Mouse (Mus musculus): Measurements from ENCODE around the gene Vmn1r168.
"Not testable (repeated sequence)": the region's sequence is repeated elsewhere in the genome, so short reads cannot be mapped to it uniquely, and the experiment has no call there.

The Vmn1r168 gene

GRCm38 (mm10) chr7:23539432-23539831, at the start of gene Vmn1r168:
TSS of gene Vmn1r168 (plus strand) at chr7:23539732.
- CTCF ChIA-PET, POLR2A ChIA-PET: not testable (repeated sequence)

DNA sequence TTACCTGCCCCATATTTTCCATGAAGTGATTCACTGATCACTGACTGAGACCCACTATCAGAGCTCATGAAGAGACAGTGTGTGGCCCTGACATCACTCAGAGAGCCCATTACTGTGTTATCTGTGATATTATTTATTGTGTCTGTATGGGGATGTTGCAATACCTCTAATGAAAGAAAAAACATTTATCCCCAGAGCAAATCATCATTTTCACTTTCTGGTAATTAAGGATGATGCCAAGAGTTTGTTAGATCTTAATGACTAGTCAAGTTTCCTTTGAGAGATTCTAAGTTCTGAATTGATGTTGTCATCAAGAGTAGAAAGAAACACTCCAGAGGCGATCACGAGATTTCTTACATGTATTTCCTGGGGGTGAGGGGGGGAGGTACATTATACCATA, 32.4 kb upstream of the Vmn1r168 start, which contains the start of gene Vmn1r167:
Vmn1r167 (minus strand) TSS at position 101 of the 400 bp plus-strand sequence.
- POLR2A ChIA-PET: not testable (repeated sequence)

GRCm38 (mm10) chr7:23575226-23575625, 35.7 kb downstream of the Vmn1r168 start, which contains the start of gene Vmn1r169:
TSS of gene Vmn1r169 (plus strand) at chr7:23575526.
- CTCF ChIA-PET, POLR2A ChIA-PET: not testable (repeated sequence)

More for the DNA sequence above, 32.4 kb upstream of the Vmn1r168 start, which contains the start of gene Vmn1r167:
- CTCF ChIA-PET: not testable (repeated sequence)

All from embryonic stem cell, embryonic (primary cell).